Mouse (Mus musculus): ENCODE data around the gene Mettl21a.

DNA sequence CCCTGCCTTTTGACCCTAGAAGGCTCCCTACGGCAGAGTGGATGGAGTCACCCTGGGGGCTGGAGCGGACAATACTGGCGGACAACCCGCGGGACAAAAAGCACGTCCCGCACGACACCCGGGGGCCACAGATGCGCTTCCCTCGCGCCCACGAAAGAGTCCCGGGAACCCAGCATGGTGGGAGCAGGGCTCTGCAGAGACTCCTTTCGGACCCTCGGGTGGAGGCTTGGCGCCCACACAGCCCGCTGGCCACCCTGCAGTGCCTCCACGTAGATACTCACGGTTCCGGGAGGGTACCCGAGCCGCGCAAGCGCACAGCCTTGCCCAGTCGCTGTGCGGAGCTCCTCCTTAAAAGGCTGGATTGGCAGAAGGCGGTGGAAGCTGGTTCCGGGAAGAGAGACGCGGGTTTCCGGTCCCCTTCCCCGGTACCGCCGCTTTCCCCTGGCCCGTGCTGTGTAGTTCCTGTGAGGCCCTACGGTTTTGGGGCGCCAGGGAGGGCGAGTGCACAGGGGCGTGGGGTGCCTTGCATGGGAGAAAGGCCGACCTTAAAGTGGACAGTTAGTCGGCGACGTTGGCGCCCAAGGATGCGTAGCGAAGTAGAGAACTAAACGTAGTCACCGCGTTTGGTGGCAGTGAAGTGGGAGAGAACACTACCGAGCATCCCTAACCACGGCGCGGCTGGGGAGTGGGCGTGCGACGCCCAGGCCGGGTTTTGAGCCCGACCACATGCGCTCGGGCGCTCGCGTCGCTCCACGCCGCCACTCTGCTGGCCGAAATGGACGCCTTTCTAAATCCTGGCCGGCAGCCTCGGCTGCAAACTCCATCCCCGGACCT lies at the start of gene Mettl21a:
- TF ChIP-seq CTCF (IDR thresholded peaks at IDR 0.05; ENCODE audit: low read depth) (no peak), EP300 (IDR thresholded peaks at IDR 0.05; ENCODE audit: low read depth) (no peak)
